Mouse (Mus musculus) C2C12 (cell line): ENCODE data around the gene Phlda2.

Source experiments
- CTCF ChIP-seq: IDR thresholded peaks from one replicate; pipeline ENCODE4 v1.5.1; 2011; ENCODE audit not compliant: control insufficient read depth, insufficient read depth, insufficient read length
- MYOD1 ChIP-seq: IDR thresholded peaks from one replicate; pipeline ENCODE4 v1.6.1; 2011; ENCODE audit warnings: low read depth; ENCODE audit not compliant: control insufficient read depth, insufficient read length
- USF1 ChIP-seq: IDR thresholded peaks from one replicate; pipeline ENCODE4 v1.6.1; 2011; ENCODE audit warnings: low read depth, mild to moderate bottlenecking, control low read depth, moderate library complexity

- no peak for TF ChIP-seq CTCF
- TF ChIP-seq USF1: no peak
- no peak for TF ChIP-seq MYOD1
These were observed 42.1 kb downstream of the Phlda2 start, which contains the start of gene Cdkn1c for GRCm38 (mm10) chr7:143460874-143461273.
